Mouse (Mus musculus): Measurements from ENCODE around the gene Tll2. TPM values are rescaled to one million over a fixed set of nuclear protein-coding genes. Genes with fewer than 3 reads are reported as not detected.
A peak's percentile ranks its signal among the peaks of the same experiment; 100 is the strongest.

The Tll2 gene
- polyA plus RNA-seq, 1 experiment from 2014 or later: 0.93 TPM

DNA sequence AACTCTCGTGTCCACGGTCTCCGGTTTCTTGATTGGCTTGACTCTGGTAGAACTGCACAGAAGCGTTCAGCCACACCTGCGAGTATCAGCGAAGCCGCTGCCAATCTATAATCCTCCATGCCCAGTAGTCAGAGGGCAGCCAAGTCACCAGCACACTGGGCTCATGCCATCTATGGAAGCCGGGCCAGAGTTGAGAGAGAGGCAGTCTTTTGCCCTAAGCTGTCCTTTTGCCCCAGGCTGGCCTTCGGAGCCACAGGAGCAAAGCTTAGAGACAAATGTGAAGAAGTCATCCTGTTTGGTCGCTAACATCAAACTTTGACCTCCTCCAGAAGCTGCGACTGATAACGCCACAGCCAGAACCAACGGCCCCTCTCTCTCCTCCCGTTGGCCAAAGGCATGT, 123.0 kb downstream of the Tll2 start:
- Histone ChIP-seq H3K27ac (replicated peaks) (no peak overlapping the region), H3K9me3 (no peaks in the 10 kb centered on the region), H3K36me3 (no peaks in the 10 kb centered on the region), H3K4me2 (no peak overlapping the region), H3K4me1 (replicated peaks) (peaks cover 7% of the 10 kb centered on the region; the same call in 1 of the 2 replicates), H3K27me3 (peaks cover 11% of the 10 kb centered on the region; the same call in 1 of the 2 replicates), H3K4me3 (no peak overlapping the region), H3K9ac (no peak overlapping the region)
- no peak for ATAC-seq (ENCODE audit: low FRiP score, low read depth)
- WGBS: 95% methylated on average over 14 of the region's 14 CpGs

DNA sequence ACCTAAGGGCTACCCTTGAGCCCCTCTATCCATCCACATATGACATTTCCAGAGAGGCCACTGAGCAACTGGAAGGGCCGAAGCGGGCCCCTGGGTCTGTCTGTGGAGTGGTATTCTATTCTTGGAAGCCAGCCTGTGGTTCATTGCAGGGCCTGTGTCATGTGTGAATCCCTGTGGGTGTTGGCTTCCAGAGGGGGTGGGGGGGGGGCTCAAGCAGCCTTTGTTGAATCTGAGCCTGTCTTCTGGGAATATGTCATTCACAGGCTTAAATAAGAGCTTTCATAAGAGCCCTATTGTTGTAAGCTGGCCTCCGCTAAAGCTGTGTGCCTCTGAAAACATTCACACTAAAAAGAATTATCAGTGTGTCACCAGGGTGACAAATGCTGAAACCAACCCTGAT, 125.0 kb downstream of the Tll2 start:
- WGBS: 14% methylated on average over 3 of the region's 3 CpGs
- no peaks in the 10 kb centered on the region for H3K36me3 ChIP-seq
- no peak overlapping the region for H3K27ac ChIP-seq (replicated peaks)
- no peaks in the 10 kb centered on the region for H3K9me3 ChIP-seq
- H3K9ac ChIP-seq: no peak overlapping the region
- H3K4me1 ChIP-seq (replicated peaks): peaks cover 7% of the 10 kb centered on the region; the same call in 1 of the 2 replicates
- no peak overlapping the region for H3K4me2 ChIP-seq
- H3K4me3 ChIP-seq: no peak overlapping the region
- H3K27me3 ChIP-seq: no peaks in the 10 kb centered on the region
- ATAC-seq (ENCODE audit: low FRiP score, low read depth): no peak

DNA sequence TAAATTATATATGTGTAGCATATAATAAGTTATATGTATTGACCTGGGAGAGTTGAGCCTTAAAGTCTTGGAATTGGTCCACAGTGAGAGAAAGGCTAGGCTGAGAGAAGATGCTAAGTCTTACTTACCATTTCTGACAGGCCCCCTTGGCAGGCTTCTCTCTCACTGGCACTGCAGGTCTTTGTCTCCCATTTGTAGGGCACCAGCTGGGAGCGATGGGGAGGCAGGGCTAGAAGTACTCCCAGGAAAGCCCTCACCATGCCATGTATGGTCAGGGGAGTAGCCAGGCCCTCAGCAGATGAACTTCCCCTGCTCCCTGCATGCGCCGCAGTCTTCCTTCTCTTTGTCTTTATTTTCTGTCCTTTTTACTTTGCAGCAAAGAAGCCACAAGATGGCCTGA, 129.7 kb downstream of the Tll2 start, which contains the start of gene Opalin:
TSS of gene Opalin (minus strand) at position 208 of the 400 bp plus-strand sequence.
- Histone ChIP-seq H3K9ac (no peak within 1 kb of the TSS), H3K4me2 (no peak within 1 kb of the TSS), H3K36me3 (no peaks in the 10 kb centered on the region), H3K4me1 (replicated peaks) (peaks cover 7% of the 10 kb centered on the region; the same call in 1 of the 2 replicates), H3K9me3 (no peaks in the 10 kb centered on the region), H3K27ac (replicated peaks) (no peak within 1 kb of the TSS), H3K4me3 (no peak within 1 kb of the TSS), H3K27me3 (no peaks in the 10 kb centered on the region)
- ATAC-seq (ENCODE audit: low FRiP score, low read depth): no peak
- 77% methylated on average over 3 of the region's 3 CpGs for WGBS

DNA sequence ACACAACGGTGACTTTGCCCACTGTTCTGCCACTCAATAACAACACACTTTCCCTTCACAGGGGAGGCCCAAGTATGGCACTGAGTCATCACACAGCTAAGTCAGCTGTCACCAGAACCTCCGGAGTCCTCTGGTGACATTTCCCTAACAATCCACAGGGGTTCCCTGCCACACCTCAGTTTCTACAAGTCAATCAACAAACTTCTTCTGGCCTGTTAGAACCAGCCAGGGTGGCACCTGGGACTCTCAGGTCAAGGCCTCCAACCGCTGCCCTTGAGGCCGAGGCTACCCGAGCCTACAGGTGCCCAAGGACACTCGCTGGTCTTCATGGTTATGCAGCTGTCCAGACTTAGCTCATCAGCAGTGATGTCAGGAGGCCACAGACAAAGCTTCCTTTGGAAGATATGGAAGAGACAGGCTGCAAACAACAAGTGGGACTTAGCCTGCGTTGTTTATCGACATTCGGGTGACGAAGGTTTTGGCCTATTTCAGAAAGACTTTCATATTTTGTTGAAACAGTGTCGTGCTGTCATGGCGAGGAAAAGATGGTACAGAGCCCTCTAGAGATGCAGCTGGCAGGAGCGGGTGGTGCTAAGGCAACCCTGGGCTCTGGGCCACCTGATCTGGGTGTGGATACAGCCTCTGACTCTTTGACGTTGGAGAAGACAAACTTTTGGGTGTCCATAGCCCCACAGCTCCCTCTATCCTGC, 132.7 kb downstream of the Tll2 start:
- no peaks in the 10 kb centered on the region for H3K9me3 ChIP-seq
- ATAC-seq (ENCODE audit: low FRiP score, low read depth): no peak
- 90% methylated on average over 14 of the region's 14 CpGs for WGBS
- no peaks in the 10 kb centered on the region for H3K4me1 ChIP-seq (replicated peaks)
- H3K27ac ChIP-seq (replicated peaks): no peak overlapping the region
- no peaks in the 10 kb centered on the region for H3K36me3 ChIP-seq
- H3K4me2 ChIP-seq: no peak overlapping the region
- no peaks in the 10 kb centered on the region for H3K27me3 ChIP-seq
- H3K4me3 ChIP-seq: no peak overlapping the region
- no peak overlapping the region for H3K9ac ChIP-seq

DNA sequence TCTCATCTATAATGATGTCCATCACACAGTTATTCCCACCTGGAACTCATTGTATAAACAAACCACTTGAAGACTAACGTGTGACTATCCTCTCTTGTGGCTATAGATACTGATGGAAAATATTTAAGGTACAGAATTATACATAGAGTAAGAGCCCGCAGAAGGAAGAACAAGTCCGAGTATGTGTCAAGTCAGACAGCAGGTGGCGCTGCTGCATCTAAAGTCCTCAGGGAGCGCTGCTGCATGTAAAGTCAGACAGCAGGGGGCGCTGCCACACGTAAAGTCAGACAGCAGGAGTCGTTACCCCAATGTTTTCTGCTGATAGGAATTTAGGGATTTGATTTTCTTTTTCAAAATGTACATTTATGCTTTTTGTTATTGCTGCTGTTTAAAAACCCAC, 135.1 kb downstream of the Tll2 start:
- WGBS: 7% methylated on average over 8 of the region's 8 CpGs
- no peak overlapping the region for H3K27ac ChIP-seq (replicated peaks)
- H3K36me3 ChIP-seq: no peaks in the 10 kb centered on the region
- H3K4me3 ChIP-seq: no peak overlapping the region
- peak; percentile 37; the same call in 1 of the 2 replicates for ATAC-seq (ENCODE audit: low FRiP score, low read depth)
- no peak overlapping the region for H3K9ac ChIP-seq
- no peaks in the 10 kb centered on the region for H3K4me1 ChIP-seq (replicated peaks)
- H3K27me3 ChIP-seq: no peaks in the 10 kb centered on the region
- no peak overlapping the region for H3K4me2 ChIP-seq
- H3K9me3 ChIP-seq: no peaks in the 10 kb centered on the region

DNA sequence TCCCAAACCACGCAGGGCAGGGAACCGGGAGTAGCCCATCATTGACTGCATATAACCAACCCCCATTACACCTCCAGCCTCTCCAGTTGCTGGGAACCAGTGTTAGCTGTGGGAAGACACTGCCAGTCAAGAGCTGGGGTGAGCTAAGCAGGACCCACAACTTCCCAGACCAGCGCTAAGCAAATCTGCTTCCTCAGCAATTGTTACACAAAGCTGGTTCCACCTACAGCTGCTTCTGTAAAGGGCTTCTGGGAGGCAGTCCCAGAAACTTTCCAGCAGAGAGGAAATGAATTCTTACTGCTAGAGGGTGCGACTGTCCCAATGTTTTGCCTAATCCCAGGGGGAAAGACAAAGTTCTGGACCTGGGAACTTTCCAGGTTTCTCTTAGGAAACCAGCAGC, 151.9 kb downstream of the Tll2 start:
- 62% methylated on average over 4 of the region's 4 CpGs for WGBS
- Histone ChIP-seq H3K36me3 (no peaks in the 10 kb centered on the region), H3K4me3 (no peak overlapping the region)

DNA sequence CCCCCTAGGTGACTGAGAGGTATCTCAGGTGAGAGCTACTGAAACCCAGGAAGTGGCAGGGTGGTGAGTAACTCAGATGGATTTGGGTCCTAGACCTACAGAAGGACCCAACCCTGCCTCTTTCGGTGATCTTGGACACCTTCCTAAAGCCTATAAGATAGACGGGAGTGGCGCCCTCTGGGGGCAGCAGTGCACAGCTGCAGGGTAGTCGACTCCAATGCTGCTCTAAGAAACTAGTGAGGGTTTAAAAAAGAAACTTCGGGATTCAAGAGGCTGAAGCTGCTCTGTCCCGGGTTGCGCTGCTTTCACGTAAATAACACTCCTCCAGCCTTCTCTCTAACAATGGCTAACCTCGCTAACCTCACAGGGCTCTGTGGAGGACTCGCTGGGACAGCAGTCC, 153.1 kb downstream of the Tll2 start:
- Histone ChIP-seq H3K9me3 (no peaks in the 10 kb centered on the region), H3K27ac (replicated peaks) (no peak overlapping the region), H3K4me3 (no peak overlapping the region), H3K4me2 (no peak overlapping the region), H3K9ac (no peak overlapping the region), H3K27me3 (no peaks in the 10 kb centered on the region), H3K4me1 (replicated peaks) (no peaks in the 10 kb centered on the region), H3K36me3 (no peaks in the 10 kb centered on the region)
- no peak for ATAC-seq (ENCODE audit: low FRiP score, low read depth)
- 41% methylated on average over 10 of the region's 10 CpGs for WGBS

More for the DNA sequence above, 151.9 kb downstream of the Tll2 start:
- Histone ChIP-seq H3K27me3 (no peaks in the 10 kb centered on the region), H3K9me3 (no peaks in the 10 kb centered on the region), H3K4me1 (replicated peaks) (no peaks in the 10 kb centered on the region), H3K4me2 (no peak overlapping the region), H3K27ac (replicated peaks) (no peak overlapping the region), H3K9ac (no peak overlapping the region)
- no peak for ATAC-seq (ENCODE audit: low FRiP score, low read depth)

DNA sequence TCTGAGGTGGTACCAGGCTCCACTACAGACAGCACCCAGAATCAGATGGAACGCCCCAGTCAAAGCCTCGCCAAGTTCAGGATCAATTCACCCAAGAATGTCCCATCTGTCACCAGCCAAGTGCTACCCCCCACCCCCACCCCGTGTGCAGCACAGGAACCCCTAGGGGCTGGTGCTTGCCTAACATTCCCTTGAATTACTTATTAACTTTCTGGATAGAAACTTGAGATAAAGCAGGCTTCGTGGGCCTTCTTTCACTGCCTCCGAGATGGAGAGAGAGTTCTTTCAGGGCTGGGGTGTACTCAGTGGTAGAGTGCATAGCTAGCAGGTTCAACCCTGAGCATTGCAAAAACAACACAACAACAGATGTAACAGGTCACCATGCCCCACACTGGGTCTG, 154.4 kb downstream of the Tll2 start:
- H3K4me3 ChIP-seq: no peak overlapping the region
- no peak for ATAC-seq (ENCODE audit: low FRiP score, low read depth)
- H3K4me1 ChIP-seq (replicated peaks): no peaks in the 10 kb centered on the region
- no peak overlapping the region for H3K4me2 ChIP-seq
- H3K9me3 ChIP-seq: no peaks in the 10 kb centered on the region
- 51% methylated on average over 5 of the region's 5 CpGs for WGBS
- H3K27ac ChIP-seq (replicated peaks): no peak overlapping the region
- H3K27me3 ChIP-seq: no peaks in the 10 kb centered on the region
- H3K9ac ChIP-seq: no peak overlapping the region
- H3K36me3 ChIP-seq: no peaks in the 10 kb centered on the region

DNA sequence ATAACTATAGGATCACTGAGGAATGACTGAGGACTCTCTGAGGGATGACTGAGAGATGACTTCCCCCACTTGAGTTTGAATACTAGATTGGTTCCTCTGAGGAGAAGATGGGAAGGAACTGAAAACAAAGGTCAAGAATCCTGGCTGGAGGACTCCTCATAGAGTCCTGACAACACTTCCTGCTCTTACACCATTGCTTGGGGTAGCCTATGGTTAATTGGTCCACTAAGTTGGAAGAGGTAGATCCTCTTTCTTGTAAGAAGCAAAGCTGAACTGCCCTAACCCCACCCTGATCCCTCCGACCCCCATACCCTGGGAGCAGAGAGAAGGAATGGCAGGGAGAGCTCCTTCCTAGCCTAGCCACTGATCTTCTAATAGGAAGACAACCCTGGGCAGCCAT, 154.9 kb downstream of the Tll2 start:
- no peak overlapping the region for H3K4me2 ChIP-seq
- WGBS: 93% methylated on average over 1 of the region's 1 CpGs
- no peaks in the 10 kb centered on the region for H3K9me3 ChIP-seq
- H3K4me3 ChIP-seq: no peak overlapping the region
- H3K36me3 ChIP-seq: no peaks in the 10 kb centered on the region
- no peaks in the 10 kb centered on the region for H3K4me1 ChIP-seq (replicated peaks)
- no peaks in the 10 kb centered on the region for H3K27me3 ChIP-seq
- no peak for ATAC-seq (ENCODE audit: low FRiP score, low read depth)
- no peak overlapping the region for H3K27ac ChIP-seq (replicated peaks)
- H3K9ac ChIP-seq: no peak overlapping the region

DNA sequence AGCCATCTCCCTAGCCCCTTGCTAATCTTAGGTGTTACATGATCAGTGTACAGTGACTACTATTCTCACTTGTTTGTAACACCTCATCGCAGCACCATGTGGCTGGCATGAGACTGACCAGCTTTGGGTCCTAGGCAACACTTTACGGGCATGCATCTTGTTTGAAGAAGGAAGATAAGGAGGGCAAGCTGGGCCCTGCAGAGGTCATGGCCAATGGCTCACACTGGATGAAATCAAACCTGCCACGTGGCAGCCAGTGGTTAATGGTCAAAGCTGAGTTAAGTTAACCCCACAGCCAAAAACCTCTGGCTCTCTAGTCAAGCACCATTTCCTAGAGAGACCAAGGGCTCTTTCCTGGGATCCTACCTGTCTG, 158.5 kb downstream of the Tll2 start:
- Histone ChIP-seq H3K4me1 (replicated peaks) (no peaks in the 10 kb centered on the region), H3K36me3 (no peaks in the 10 kb centered on the region), H3K9me3 (no peaks in the 10 kb centered on the region), H3K27ac (replicated peaks) (no peak overlapping the region), H3K4me3 (no peak overlapping the region), H3K27me3 (no peaks in the 10 kb centered on the region), H3K9ac (no peak overlapping the region), H3K4me2 (no peak overlapping the region)
- WGBS: 85% methylated on average over 3 of the region's 3 CpGs
- ATAC-seq (ENCODE audit: low FRiP score, low read depth): no peak

DNA sequence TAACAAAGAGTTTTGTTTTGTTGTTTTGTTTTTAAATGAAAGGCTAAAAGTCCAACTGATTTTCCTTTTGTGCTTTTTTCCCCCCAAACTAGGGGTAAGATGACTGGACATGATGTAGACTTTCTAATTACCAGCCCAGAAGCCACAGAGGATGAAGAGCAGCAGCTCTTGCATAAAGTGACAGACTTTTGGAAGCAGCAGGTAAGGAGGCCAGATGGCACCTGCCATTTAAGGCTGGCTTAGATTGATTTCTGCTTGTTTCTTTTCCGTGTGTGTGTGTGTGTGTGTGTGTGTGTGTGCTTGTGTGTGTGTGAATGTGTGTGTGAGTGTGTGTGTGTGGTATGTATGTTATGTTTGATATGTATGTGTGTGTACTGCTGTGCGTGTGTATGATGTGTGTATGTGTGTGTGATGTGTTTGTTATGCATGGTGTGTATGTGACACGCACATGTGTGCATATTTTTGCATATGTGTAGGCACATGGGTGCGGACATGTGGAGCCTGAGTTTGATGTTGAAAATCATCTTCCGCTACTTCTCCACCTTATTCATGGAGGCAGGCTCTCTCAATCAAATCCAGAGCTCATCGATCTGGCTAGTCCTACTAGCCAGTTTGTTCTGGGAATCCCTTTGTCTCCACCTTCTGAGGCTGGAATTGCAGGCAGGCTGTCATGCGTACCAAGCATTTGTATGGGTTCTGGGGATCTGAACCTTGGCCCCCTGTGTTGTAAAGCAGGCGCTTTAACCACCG, 159.0 kb downstream of the Tll2 start:
- 79% methylated on average over 9 of the region's 9 CpGs for WGBS
- ATAC-seq (ENCODE audit: low FRiP score, low read depth): no peak

DNA sequence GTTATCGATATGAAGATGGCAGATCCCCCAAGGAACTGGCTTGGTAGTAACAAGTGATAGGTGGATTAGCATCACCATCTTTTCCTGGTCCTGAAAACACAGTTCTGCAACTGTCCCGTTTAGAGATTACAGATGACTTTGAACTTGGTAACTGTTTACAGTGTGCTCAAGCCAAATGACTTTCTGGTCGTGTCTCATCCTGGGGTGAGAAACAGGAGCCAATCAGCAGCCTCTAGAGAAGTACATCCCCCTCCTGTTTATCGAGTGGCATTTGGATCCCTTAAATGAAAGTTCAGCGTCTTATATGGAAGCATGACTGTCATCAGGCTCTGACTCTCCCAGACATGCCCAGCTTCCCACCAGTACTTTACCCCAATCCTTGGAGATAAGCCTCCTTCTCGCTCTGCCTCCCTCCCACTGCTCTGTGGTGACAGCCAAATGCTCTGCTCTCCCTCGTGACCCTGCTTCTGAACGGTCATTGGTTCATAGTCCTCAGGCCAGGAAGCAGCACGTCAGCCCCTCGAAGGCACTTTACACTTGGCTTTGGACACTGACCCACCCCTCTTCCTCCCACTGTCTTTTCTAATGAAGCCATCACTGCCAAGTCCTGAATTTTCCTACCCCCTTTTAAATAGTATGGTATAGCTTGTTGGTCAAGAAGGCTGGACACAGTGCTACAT, 161.4 kb downstream of the Tll2 start:
- Histone ChIP-seq H3K9me3 (no peaks in the 10 kb centered on the region), H3K4me3 (no peak overlapping the region), H3K36me3 (no peaks in the 10 kb centered on the region), H3K4me2 (no peak overlapping the region), H3K9ac (no peak overlapping the region), H3K4me1 (replicated peaks) (no peaks in the 10 kb centered on the region), H3K27me3 (no peaks in the 10 kb centered on the region), H3K27ac (replicated peaks) (no peak overlapping the region)
- no peak for ATAC-seq (ENCODE audit: low FRiP score, low read depth)
- WGBS: 61% methylated on average over 10 of the region's 10 CpGs

More for the DNA sequence above, 159.0 kb downstream of the Tll2 start:
- Histone ChIP-seq H3K4me2 (no peak overlapping the region), H3K36me3 (no peaks in the 10 kb centered on the region), H3K9ac (no peak overlapping the region), H3K27ac (replicated peaks) (no peak overlapping the region), H3K4me1 (replicated peaks) (no peaks in the 10 kb centered on the region), H3K27me3 (no peaks in the 10 kb centered on the region), H3K4me3 (no peak overlapping the region), H3K9me3 (no peaks in the 10 kb centered on the region)
